Mouse (Mus musculus) megakaryocyte, adult 5-6 weeks (primary cell): ENCODE measurements around the gene Srarp. TPM values are rescaled to one million over a fixed set of nuclear protein-coding genes. Genes with fewer than 3 reads are reported as not detected.
A peak's percentile ranks its signal among the peaks of the same experiment; 100 is the strongest.

ENCODE experiments used
- ATAC-seq: 2 replicates; pipeline ENCODE4 v1.8.0; 2016; ENCODE audit warnings: mild to moderate bottlenecking, inconsistent platforms; ENCODE audit not compliant: poor library complexity, severe bottlenecking
- total RNA-seq, 2 experiments: library from RNA; stranded (forward) in 1 of 2; stranded (reverse) in 1 of 2; fragments of 153-499, 151-499 nt in 1 of 2; fragments of 221-1000, 200-1000 nt in 1 of 2; gene quantifications; 2 replicates each; pipeline versions ENCODE4 v1.2.3 to v1.2.4; 2015 to 2017

Srarp gene
- total RNA-seq, 2 experiments from 2014 or later, result not detected

DNA sequence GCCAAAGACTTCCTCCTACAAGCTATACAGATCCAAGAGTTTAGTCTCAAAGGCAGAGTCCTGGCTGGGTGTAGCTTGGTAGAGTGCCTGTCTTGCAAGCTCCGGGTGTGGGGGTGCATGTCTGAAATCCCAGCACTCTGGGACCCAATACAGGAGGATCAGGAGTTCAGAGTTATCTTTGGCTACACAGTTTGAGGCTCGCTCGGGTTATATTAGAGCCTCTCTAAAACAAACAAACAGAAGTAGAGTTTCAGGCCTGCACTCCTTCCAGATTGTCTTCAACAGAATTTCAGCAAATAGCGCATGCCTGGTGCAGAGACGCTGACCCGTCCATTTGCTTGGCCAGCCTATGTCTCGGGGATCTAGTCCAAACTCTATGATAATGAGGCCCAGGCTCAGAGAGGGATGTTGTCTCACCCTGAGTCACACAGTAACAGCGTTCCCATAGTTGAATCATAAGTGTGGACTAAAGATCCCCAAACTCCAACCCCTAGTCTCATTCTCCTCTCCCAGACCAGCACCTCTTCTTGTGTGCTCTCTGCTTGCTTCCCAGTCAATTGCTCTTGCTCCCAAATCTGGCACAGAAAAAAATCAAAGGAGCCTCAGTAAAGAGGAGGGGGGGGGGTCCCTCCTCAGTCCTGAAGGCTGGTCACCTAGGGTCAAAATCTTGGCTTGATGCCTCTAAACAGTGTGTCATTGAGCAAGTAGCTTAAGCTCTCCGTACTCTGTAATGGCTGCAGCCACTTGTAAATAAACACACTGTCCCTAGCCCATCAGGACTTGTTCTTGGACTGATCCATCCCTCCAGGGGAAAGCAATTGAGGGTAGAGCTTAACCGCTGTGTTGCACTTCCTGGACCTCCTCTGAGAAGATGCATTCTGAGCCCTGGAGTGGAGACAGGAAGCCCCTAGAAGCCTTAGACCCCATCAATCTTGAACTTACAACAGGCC, 8.8 kb downstream of the Srarp start:
- ATAC-seq, result no peak

DNA sequence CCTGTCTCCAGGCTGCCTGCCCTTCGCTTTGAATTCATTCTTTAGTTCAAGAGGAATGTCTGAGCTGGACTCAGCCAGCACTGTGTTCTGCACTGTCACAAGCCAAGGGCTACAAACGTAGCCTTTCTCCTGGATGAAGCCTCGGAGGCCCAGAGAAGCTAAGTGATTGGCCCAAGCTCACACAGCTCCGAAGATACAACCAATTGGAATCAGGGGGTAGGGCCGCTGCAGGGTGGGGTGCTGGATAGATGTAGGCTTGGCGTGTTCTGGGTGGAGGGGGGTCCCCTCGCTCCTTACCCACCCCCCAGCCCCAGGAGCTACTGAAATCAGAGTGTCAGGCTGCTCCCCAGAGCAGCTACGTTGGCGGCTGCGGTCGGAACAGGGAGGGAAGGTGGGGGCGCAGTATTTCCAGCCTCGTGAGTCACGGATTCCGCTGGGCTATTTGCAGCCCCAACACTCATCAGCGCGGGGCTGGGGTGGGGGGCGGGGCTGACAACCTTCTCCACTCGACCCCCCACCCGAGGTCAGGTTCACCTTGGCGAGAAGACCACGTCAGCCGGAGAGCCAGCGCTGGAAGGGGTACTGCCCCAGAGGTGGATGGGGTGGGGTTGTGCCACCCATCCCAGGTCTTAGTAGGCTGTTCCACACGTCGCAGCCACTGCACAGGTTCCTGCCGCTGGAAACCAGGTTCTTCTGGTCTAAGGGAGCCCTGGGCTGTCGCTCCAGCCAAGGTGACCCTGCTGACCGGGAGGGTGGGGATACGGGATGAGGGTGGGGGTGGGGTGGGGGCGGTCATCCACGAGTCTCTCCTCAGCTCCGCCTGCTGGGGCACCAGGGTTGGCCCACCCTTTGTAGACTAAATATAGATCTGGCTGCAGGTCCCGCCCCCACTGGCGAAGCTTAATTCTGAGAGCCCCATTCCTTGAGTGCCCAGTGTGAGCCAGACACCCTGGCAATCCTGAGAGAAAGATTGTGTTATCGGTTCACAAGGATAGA, 10.1 kb downstream of the Srarp start:
- ATAC-seq, result peak; percentile 52

DNA sequence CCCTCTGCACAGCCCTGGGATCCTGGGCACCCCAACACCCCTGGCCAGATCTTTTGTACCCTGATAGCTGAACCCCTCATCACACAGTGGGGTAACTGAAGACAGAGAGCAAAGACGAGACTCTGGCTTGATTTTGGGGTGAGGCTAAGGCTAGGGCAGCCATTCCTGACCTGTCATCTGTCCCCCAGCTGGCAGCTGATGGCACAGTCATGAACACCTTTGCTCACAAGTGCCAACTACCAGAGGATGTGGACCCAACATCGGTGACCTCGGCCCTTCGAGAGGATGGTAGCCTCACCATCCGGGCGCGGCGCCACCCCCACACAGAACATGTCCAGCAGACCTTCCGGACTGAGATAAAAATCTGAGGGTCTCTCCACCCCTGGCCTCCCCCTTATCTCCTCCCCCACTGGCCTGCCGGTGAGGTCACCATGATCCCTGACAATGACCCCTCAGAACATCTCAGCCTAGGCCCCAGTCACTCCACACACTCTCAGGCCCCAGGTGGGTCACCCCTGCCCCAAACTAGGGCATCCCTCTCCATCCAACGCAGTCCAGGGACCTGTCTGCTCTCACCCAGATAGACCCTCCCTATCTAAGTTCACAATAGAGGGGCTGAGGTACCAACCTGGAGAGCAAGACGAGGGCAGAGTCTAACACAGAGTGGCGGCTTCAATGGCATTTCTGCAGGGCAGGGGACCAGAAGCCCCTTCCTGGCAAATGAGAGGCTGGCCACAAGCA, 12.0 kb downstream of the Srarp start:
- ATAC-seq, result no peak

DNA sequence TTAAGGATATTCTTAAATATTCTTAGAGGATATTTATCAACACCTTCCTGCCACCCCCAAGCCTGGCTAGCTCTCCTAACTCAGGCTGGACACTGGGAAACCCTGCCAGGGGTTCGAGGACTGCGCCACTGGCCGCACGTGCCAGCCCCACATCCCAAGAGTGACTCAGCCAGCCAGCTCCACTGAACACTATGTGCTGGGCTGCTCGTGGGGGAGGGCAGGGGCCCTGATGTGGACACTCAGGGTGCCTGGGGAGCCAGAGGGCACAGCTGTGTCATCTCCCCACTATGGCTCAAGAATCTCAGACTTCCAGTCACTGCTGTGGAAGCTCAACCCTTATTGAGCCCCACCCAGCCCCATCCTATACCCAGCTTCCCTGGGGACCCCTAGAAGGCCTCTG, 12.6 kb downstream of the Srarp start:
- ATAC-seq, result no peak

DNA sequence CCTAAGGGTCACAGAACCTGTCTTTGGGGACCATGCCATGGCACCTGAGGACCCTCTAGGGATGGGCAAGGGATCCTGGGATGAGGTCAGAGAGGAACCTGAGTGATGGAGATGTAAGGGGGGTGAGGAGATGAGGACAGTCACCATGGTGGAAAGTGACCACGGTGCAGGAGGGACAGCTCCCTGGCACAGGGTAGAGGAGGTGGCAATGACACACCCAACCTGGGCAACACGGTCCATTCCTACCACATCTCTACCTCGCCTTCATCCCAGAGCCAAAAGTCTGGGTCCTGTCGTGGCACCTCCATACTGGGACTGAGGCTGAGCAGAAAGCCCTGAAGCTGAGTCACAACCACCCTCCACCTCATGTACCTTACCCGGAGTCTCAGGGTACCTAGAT, 13.1 kb downstream of the Srarp start:
- ATAC-seq, result no peak

DNA sequence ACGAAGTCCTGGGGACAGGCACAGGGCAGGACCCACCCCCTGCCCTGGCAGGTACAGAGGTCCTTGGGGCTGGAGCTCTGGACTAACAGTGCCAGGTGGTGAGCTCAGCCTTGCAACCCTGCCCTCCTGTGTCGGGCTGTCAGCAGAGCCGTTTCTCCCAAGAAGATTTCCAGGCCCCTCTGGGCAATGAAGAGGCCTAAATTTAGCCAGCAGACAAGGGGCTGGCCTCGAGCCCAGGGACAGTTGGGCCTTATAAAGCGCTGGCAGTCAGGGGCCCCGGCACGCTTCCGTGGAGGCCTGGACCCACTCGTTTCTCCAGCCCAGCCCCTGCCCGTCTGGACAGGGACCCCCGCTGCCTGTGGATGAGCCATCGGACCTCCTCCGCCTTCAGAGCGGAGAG, 14.5 kb downstream of the Srarp start:
- no peak for ATAC-seq

DNA sequence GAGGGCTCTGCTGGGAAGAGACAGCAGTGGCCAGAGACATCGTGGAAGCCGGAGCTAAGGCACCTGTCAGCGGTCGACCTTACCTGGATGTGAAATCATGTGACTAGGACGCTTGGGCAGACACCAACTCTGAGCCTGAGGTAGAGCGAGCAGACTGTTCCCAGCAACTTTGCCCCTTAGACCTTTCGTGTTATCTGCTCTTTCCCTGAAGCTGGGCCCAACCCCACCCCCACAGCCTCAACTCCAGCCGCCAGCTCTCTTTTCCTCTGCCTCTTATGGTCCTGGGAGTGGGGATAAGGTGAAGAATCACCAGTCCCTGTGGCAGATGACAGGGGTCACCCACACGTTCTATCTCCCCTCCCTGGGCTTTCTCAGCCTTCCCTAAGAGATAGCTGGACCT, 15.0 kb downstream of the Srarp start:
- ATAC-seq, result no peak

DNA sequence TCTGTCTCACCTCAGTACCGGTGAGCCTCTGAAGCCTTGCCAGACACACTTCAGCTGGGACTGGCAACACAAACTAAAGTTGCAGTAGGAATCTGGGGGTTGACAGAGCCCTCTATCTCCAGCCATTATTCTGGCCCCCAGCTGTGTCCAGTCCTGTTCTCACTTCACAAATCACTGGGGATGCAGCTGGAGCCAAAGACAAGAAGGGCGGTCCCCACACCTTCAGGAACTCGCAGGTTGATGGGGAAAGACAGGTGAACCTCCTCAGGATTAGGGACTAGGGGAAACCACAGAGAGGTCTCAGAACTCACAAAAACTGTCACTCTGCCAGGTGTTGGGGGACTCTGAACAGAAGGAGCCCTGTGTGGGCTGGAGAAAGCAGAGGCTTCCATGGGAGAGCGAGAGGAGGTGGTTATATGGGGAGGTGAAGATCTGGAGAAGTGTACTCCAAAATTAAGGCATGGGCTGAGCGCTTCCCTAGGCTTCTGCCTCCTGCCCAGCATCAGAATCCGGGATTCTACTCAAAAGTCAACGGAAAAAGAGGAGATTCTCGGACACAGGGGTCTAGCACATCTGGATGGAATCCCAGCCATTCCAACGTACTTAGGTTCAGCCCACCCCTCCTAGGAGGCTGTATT, 15.6 kb downstream of the Srarp start, which contains the start of gene Hspb7:
Gene Hspb7 (plus strand): TSS at position 588 of the 638 bp plus-strand sequence.
- no peak for ATAC-seq

DNA sequence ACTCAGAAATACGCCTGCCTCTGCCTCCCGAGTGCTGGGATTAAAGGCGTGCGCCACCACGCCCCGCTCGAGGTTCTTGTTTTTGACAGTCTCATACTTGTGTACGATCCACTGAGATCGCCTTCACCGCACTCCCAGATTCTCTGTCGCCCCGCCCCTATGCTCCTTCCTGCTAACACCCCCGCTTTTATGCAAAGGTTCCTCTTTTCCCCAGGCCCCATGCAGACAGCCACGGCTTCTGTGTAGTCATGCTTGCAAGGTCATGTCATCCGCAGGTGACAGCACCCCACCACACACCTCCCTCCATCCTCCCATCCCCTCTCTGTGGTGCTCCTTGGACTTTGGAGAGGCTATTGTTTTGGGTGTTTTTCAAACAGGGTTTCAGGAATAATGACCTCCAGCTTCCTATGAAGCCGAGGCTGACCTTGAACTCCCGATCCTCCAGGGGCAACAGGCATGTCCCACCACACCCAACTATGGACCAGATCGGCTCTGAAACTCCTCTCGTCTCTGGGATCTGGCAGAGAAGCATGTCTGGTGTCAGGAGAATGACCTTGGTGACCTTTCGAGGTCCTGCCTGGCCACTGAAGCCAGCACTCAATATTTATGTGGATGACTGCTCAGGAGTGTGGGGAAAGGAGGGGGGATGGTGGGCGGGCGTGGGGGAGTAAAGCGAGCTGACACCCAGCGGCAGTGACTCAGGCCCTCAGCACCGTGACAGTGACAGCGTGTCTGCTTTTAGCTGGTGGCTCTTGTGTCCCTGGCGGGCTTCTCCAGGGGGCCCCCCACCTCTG, 16.3 kb downstream of the Srarp start:
- peak; percentile 98 for ATAC-seq

DNA sequence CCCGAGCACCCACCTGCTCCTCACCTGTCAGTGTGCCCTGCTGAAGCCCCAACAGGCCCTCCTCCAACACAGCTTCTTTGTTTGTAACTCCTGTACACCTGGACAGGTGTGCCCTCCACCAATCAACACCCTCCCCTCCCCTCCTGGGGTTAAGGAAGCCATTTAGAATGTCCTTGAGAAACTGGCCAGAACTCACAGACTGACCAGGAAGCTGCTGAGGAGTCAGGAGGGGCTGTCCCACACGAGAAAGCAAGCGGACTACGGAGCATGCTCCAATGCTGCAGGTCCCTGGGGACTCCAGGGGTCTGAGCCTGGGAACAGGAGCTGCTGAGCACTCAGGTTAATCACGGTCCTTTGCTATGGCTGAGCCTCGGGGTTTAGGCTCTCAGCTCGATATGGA, 20.0 kb downstream of the Srarp start, which contains the start of gene Clcnkb:
Gene Clcnkb (minus strand): TSS at position 91 of the 400 bp plus-strand sequence.
- ATAC-seq, result no peak

DNA sequence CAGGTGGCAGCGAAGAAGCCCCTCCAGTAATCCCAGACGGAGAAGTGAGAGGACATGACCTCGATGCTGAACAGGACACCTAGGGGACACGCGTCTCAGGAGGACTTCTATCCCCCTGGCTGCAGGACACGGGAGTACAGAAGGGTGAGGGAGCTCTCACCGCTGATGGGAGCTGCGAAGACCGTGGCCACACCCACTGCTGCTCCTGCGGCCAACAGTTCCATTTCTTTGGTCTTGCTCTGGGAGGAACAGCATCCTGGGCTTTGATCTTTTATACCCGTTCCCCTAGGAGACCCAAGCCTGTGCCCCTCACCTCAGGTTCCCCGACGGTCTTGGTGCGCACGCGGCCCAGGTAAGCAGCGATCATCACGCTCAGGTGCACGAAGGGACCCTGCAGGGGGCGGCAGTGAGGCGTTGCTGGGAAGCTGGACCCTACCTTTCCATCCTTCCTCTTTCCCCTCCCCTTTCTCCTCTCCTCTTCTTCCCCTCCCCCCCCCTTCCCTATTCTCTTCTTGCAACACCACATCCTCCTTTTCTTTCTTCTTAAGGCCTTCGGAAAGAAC, 24.4 kb downstream of the Srarp start:
- peak; percentile 21; the same call in 1 of the 2 replicates for ATAC-seq

DNA sequence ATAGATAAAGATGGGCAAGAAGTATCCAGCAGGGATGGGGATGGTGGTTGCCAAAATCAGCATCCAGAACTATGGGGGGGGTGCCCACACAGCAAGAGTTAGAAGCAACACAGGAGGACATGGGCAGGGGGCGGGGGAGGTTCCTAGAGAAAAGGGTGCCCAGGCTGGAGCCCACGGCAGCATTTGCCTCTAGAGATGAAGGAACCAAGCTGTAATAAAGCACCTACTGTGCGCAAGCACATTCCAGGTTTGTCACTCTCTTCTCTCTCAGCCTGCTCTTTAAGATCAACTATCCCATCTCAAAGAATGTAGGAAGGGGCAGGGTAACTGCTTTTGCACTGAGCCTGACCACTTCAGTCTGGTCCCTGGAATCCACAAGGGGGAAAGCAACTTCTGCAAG, 27.3 kb downstream of the Srarp start:
- no peak for ATAC-seq

DNA sequence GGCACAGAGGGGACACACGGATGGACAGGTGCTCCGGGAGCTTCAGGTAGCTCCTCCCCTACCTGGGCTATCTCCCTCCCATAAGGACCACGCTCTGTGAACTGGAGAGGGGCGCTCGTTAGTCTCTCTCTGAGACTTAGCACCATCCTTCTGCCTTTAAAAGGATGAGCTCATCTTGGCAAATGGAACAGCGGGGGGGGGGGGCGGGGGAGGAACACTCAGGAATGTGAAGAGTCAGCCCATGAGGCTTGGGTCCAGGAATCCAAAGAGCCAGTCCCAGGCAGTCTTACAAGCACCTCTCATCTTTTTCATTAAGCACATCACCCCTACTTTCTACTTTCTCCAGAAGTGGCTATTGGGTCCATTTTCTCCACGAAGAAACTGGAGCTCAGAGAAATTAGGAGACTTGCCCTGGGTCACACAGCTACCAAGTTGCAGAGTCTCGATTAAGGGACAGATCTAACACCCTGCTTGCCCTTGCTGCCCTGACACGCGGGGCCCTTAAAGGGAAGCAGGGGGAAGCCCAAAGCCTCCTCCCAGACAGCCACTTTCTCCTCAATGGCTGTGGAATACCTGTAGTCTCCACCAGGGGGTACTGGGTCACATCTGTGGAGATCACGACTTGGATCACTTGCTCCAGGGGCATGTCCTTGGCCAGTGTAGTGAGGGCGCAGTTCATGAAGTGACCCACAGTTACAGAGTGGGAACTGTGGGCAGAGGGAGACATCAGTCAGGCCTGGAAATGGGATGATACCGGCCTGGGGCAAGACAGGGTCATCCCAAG, 29.2 kb downstream of the Srarp start:
- ATAC-seq, result peak; percentile 55; the same call in 1 of the 2 replicates

DNA sequence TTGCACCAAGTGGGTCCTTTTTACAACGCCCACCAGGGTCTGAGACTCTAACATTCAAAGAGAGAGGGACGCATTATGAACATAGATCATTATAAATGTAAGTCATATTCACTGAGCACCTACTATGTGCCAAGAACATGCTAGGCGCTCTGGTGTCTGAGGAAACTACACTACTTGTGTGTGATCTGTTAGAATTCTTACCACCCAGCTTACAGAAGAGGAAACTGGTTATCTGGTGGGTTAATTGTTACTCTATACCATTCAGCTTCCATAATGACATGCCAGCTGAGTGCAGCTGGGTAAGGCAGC, 30.6 kb downstream of the Srarp start:
- no peak for ATAC-seq

DNA sequence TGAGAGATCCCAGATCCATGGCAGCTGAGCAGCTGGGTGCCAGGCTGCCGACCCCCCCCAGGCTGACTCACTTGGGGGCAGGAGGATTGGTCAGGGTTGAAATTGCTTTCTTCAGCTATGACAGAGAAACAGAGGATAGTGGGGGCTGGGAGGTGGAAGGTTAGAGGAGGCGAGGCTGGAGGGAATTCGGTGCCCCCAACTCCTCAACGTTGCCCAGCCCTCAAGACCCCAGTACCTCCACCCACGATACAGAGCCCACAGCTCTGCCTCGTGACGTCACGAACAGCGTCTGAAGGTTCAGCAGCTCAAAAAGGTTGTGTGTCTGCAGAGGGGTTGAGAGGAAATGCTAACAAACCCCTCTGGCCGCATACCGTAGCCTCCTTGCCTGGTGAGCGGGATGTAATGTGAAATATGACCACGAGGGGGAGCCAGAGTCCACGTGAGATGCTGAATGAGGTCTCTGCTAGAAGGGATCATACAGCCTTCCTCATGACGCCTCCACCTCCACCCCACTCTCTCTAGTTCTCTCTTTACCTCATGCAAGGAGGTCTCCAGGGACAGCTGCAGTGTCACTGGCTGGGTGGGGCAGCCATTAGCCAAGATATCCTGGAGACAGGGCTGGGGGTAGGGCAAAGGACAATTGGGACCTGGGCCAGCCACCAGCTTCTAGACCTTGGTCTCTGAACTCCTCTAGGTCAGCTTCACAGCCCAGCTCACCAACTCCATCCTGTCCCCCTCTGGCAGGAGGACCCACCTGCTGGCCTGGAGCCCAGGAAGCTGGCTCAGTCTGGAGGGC, 31.2 kb downstream of the Srarp start:
- peak; percentile 93 for ATAC-seq

DNA sequence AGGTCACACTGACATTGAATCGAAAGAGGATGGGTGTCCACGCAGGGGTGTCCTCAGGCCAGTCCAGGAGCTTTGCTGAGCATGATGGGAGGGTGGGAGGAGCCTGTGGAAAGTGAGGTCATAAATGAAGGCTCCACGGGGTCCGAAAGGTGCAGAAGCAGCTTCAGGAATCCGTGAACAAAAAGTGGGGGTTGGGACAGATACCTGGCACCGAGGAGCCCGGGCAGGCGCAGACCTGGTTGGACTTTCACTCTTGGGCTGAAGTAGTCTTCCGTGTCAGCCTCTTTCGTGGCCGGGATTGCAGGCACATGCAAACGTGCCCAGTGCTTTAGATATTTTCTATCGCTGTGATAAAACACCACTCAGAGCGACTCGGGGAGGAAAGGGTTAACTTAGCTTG, 35.7 kb downstream of the Srarp start:
- ATAC-seq, result no peak

DNA sequence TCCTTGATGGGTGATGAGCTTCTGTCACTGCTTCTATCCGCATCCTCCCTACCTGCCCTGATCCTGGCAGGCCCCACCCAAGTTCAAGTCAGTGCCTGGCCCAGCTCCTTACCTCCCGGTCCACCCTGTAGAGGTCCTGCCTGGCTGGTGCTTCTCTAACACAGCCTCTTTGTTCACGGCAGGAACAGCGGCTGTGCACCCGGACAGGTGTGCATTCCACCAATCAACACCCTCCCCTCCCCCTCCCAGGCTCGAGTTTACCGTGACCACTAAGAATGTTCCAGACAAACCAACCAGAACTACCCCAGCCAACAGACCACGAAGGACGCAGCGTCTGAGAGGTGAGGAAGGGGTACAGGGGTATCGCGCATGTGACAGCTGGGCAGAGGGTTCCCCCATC, 37.4 kb downstream of the Srarp start, which contains the start of gene Clcnka:
Gene Clcnka (minus strand): TSS at position 180 of the 400 bp plus-strand sequence.
- no peak for ATAC-seq
